ENCODE assay signal across 9 mouse cellular contexts in the genomic region with DNA sequence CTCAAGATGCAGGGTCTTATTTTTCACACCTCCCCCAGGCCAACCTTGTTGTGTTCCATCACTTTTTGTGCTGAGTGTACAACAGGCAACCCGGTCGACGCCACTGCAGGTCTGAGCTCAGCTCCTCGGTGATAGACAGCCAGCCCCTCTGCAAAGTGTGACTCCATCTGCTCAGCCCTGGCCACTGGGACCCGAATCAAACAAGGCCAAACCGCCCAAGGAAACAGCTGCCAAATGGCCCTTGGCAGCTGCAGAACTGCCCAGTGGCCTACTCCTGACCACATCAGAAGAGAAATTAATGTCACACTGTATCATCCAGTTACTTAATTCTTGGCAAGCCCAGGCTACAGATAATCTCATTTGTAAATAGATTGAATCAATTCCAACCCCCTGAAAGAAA.
DNase-seq lines count a peak whose midpoint lies in the region; ATAC-seq and TF ChIP-seq lines count a peak whose summit lies in the region.
"Had no signal": no experiment of that assay in that cellular context is flagged by ENCODE, and none has a peak within 500 bp of the region (broad histone marks: within the 10 kb centered on the region; RNA-seq: fewer than 3 reads in every experiment).

No protein-coding gene starts in this region.

- TF ChIP-seq POLR2A in thymus, adult 2 months (IDR thresholded peaks at IDR 0.05; ENCODE audit: control insufficient read depth, extremely low read depth, insufficient read depth, low read length, poor library complexity) = no peak

- peak; percentile 55 for ATAC-seq in midbrain, embryonic 11.5 days (ENCODE audit: low FRiP score)

- H3K4me3 ChIP-seq in midbrain, embryonic 11.5 days (ENCODE audit: low read depth, low read length) = no peak overlapping the region
- H3K4me3 ChIP-seq in thymus, adult 2 months (ENCODE audit: control insufficient read depth, insufficient read depth, low read length) = no peak overlapping the region

- no peaks in the 10 kb centered on the region for H3K9me3 ChIP-seq in midbrain, embryonic 11.5 days (ENCODE audit: control insufficient read depth, low read length)

- H3K9ac ChIP-seq in midbrain, embryonic 11.5 days (ENCODE audit: low read length) = no peak overlapping the region

- no peak for TF ChIP-seq CTCF in thymus, adult 2 months (IDR thresholded peaks at IDR 0.05; ENCODE audit: borderline replicate concordance, control insufficient read depth, extremely low read depth, insufficient read depth, low read length, poor library complexity)

- DNase-seq in cerebellum, postnatal 14 days = peak; percentile 66 to 70
- DNase-seq in cerebellum, adult 8-10 months = no peak
- DNase-seq in MN1 (ENCODE audit: low spot score) = peak; percentile 9
- peak; percentile 54 for DNase-seq in gastrocnemius, postnatal 25 days
- DNase-seq in midbrain, embryonic 11.5 days (ENCODE audit: low spot score, missing footprints) = peak; percentile 87
- no peak for DNase-seq in thymus, adult 2 months
- DNase-seq in spleen, postnatal 10 days (ENCODE audit: low spot score in 2 of 2) = no peak
- DNase-seq in left cerebral cortex, adult 8-10 months (ENCODE audit: low spot score in 2 of 2) = no peak
- DNase-seq: cerebellum, postnatal 25 days had no signal

- H3K4me2 ChIP-seq in midbrain, embryonic 11.5 days = no peak overlapping the region

- no peaks in the 10 kb centered on the region for H3K36me3 ChIP-seq in midbrain, embryonic 11.5 days (ENCODE audit: control insufficient read depth, insufficient read depth, low read length)
- no peaks in the 10 kb centered on the region for H3K36me3 ChIP-seq in thymus, adult 2 months (ENCODE audit: control insufficient read depth, insufficient read depth, low read length)

- 63% methylated on average over 6 of the region's 6 CpGs for WGBS in midbrain, embryonic 11.5 days
- 80% methylated on average over 6 of the region's 6 CpGs for WGBS in thymus, adult 2 months

- no peaks in the 10 kb centered on the region for H3K27me3 ChIP-seq in midbrain, embryonic 11.5 days (ENCODE audit: control insufficient read depth, insufficient read depth, low read length)
- H3K27me3 ChIP-seq in thymus, adult 2 months (ENCODE audit: control insufficient read depth, insufficient read depth, low read length) = no peaks in the 10 kb centered on the region

- no peak overlapping the region for H3K27ac ChIP-seq in midbrain, embryonic 11.5 days (ENCODE audit: low read depth, low read length)
- H3K27ac ChIP-seq in thymus, adult 2 months (ENCODE audit: control insufficient read depth, insufficient read depth, low read length) = no peak overlapping the region

- peaks cover 15% of the 10 kb centered on the region; the same call in 1 of the 2 replicates for H3K4me1 ChIP-seq in midbrain, embryonic 11.5 days (ENCODE audit: control insufficient read depth, insufficient read depth, low read length)
- H3K4me1 ChIP-seq in thymus, adult 2 months (replicated peaks; ENCODE audit: control insufficient read depth, insufficient read depth, low read length) = no peaks in the 10 kb centered on the region

Comparison
In these comparisons a context has a peak if more than half of its experiments do, and no peak if none do; other contexts are left out.
1. DNase-seq: peak in cerebellum, postnatal 14 days (2 of 2), MN1 (single experiment), gastrocnemius, postnatal 25 days (single experiment) and midbrain, embryonic 11.5 days (single experiment); none in cerebellum, adult 8-10 months (single experiment), thymus, adult 2 months (single experiment), spleen, postnatal 10 days (0 of 2) and left cerebral cortex, adult 8-10 months (0 of 2).